Mouse (Mus musculus): ENCODE measurements around the gene Ppp6c. TPM values are rescaled to one million over a fixed set of nuclear protein-coding genes. Genes with fewer than 3 reads are reported as not detected.

Ppp6c gene
- total RNA-seq (2023) = 10 to 100 TPM; 77.1 to 80.2 TPM

DNA sequence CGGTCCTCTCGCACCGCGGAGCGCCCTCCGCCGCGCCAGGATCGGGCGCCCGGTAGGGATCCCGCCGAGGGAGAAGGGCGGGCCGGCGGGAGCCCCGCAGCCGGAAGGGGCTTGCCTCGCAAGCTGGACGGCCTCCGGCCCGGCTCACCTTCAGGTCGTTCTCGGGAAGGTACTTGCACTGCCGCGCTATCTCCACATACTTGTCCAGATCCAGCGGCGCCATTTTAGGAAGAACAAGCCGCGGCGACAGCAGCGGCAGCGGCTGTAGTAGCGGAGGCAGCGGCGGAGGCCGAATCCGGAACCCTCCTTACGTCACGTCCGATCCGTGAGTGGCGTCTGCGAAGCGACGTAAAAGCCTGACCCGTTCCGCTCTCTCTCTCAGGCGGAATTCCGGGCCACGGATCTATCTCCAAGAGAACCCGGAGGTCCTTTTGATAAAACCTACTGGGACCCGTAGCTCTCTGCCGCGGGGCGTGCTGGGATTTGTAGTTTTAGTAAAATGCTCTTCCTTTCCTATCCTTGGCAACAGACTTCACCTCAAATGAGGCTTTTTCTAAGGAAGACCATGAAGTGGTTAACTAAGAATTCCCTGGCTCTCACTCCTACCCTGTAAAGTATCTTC is at the start of gene Ppp6c:
Gene Ppp6c, minus strand, starts transcription at position 433 of the 622 bp plus-strand sequence.

DNA sequence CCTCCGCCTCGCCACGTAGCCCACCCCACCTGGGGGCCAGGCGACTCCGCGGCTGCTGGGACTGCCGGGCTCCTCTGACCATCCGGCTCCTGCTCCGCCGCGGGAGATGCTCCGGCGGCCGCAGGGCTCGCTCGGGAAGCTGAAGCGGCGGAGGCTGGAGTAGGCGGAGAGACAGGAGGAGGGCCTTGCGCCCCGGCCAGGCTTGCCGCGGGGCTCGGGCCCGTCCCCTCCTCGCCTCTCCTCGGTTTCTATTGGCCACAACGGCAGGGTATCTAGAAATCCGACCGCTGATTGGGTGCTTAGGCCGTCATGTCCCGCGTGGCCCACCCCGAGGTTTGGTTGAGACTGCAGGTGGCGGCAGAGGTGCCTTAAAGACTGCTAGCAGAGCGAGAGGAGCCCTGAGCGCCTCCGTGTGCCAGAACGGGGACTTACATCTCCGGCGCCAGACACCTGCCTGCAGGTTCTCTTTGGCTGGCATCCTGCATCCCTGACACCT is 35.6 kb downstream of the Ppp6c start, which contains the start of gene Scai:
Gene Scai, minus strand, starts transcription at position 174 of the 496 bp plus-strand sequence.

Other genes with a start within 250 kb of the Ppp6c start
- gene Wdr38, start 229.0 kb downstream of the Ppp6c start, total RNA-seq (2023) = under 1 TPM; 0.52 to 0.62 TPM
- gene Arpc5l, start 221.1 kb downstream of the Ppp6c start, total RNA-seq (2023) = 100 to 1,000 TPM; 202 to 222 TPM
- 100 to 1,000 TPM; 716 to 808 TPM for gene Rpl35, start 220.8 kb downstream of the Ppp6c start, total RNA-seq (2023)
- gene Golga1, start 160.9 kb downstream of the Ppp6c start, total RNA-seq (2023) = 10 to 100 TPM; 35.6 to 41.4 TPM
- gene Scai, start 35.7 kb downstream of the Ppp6c start, total RNA-seq (2023) = 10 to 100 TPM; 43.6 to 46.4 TPM

Data from B cell, adult 67 days (primary cell).